Mouse (Mus musculus) forebrain, embryonic 14.5 days (tissue): ENCODE results near the gene Cdc40. TPM values are rescaled to one million over a fixed set of nuclear protein-coding genes. Genes with fewer than 3 reads are reported as not detected.

Source experiments
- ATAC-seq: fragments of 200-750 bp; cut with Nextera tagmentation; 2 replicates; pipeline ENCODE4 v1.8.0; 2017; ENCODE audit warnings: mild to moderate bottlenecking, moderate library complexity
- DNase-seq: peaks from one replicate; pipeline ENCODE4 v3.0.0-alpha.2; 2015; ENCODE audit warnings: low spot score
- H3K27ac ChIP-seq: fragments of 300-500 bp; sonication (generic); 2 replicates; pipeline ENCODE4 v1.5.1; 2014; ENCODE audit warnings: low read depth, mild to moderate bottlenecking, control low read depth, low read length, moderate library complexity
- H3K27me3 ChIP-seq: fragments of 300-500 bp; sonication (generic); replicated peaks from 2 replicates; pipeline ENCODE4 v1.6.1; 2014; ENCODE audit warnings: low read length, control low read depth, mixed read lengths; ENCODE audit not compliant: control insufficient read depth, insufficient read depth
- H3K36me3 ChIP-seq: fragments of 300-500 bp; sonication (generic); 2 replicates; pipeline ENCODE4 v1.6.1; 2014; ENCODE audit warnings: low read length, control low read depth; ENCODE audit not compliant: control insufficient read depth, insufficient read depth
- H3K4me1 ChIP-seq: fragments of 300-500 bp; sonication (generic); 2 replicates; pipeline ENCODE4 v1.6.1; 2014; ENCODE audit warnings: antibody characterized with exemption, low read length, control low read depth; ENCODE audit not compliant: control insufficient read depth, insufficient read depth
- H3K4me2 ChIP-seq: fragments of 300-500 bp; sonication (generic); 2 replicates; pipeline ENCODE4 v1.6.1; 2014; ENCODE audit warnings: mild to moderate bottlenecking, control low read depth, low read length
- H3K4me3 ChIP-seq: fragments of 300-500 bp; sonication (generic); 2 replicates; pipeline ENCODE4 v1.5.1; 2014; ENCODE audit warnings: low read depth, low read length, control low read depth
- H3K9ac ChIP-seq: fragments of 300-500 bp; sonication (generic); 2 replicates; pipeline ENCODE4 v1.6.1; 2014; ENCODE audit warnings: mild to moderate bottlenecking, low read length, control low read depth, moderate library complexity
- H3K9me3 ChIP-seq: fragments of 300-500 bp; sonication (generic); replicated peaks from 2 replicates; pipeline ENCODE4 v1.6.1; 2016; ENCODE audit warnings: low read length, control low read depth, mixed read lengths; ENCODE audit not compliant: control insufficient read depth
- WGBS: fragments of 180-500 bp; shearing (Covaris S2); extraction: QIAGEN DNeasy Blood & Tissue Kit; methylation state at CpG from one replicate; pipeline ENCODE4 v1.1.7; 2014; 5-methylcytosine and 5-hydroxymethylcytosine counted together
- polyA plus RNA-seq: library from polyadenylated mRNA; unstranded; fragments of >200 nt; fragmentation: Nextera tagmentation; extraction: Ambion mirVana; gene quantifications from 2 replicates; pipeline ENCODE4 v1.2.1, GENCODE M21; 2014

Cdc40 gene
- polyA plus RNA-seq, 1 experiment from 2014 or later: 28.0 TPM

- Histone ChIP-seq H3K27me3 (no peaks in the 10 kb centered on the region), H3K36me3 (no peaks in the 10 kb centered on the region), H3K9ac (no peak overlapping the region), H3K27ac (no peak overlapping the region), H3K4me1 (peaks cover 4% of the 10 kb centered on the region; the same call in 1 of the 2 replicates), H3K9me3 (no peaks in the 10 kb centered on the region), H3K4me2 (no peak overlapping the region), H3K4me3 (no peak overlapping the region)
- DNase-seq (no peak), ATAC-seq (no peak)
- WGBS: 84% methylated on average over 3 of the region's 3 CpGs
Measured at GRCm38 (mm10) chr10:40881236-40881635, 1.9 kb downstream of the Cdc40 start.

GRCm38 (mm10) chr10:40879969-40880368, 3.1 kb downstream of the Cdc40 start:
- H3K9me3 ChIP-seq: no peaks in the 10 kb centered on the region
- 91% methylated on average over 9 of the region's 9 CpGs for WGBS
- no peak for ATAC-seq
- DNase-seq: no peak
- H3K4me1 ChIP-seq: peaks cover 4% of the 10 kb centered on the region; the same call in 1 of the 2 replicates
- no peak overlapping the region for H3K9ac ChIP-seq
- no peak overlapping the region for H3K4me3 ChIP-seq
- H3K36me3 ChIP-seq: no peaks in the 10 kb centered on the region; the same call in 1 of the 2 replicates
- no peaks in the 10 kb centered on the region for H3K27me3 ChIP-seq
- no peak overlapping the region for H3K27ac ChIP-seq
- no peak overlapping the region for H3K4me2 ChIP-seq

- ATAC-seq: no peak
- 92% methylated on average over 3 of the region's 3 CpGs for WGBS
- H3K36me3 ChIP-seq: no peaks in the 10 kb centered on the region; the same call in 1 of the 2 replicates
Measured at GRCm38 (mm10) chr10:40878246-40878645, 4.9 kb downstream of the Cdc40 start.

GRCm38 (mm10) chr10:40872052-40872451, 11.1 kb downstream of the Cdc40 start:
- Histone ChIP-seq H3K27me3 (no peaks in the 10 kb centered on the region), H3K36me3 (peaks cover 4% of the 10 kb centered on the region; the same call in 1 of the 2 replicates), H3K27ac (no peak overlapping the region), H3K9ac (no peak overlapping the region), H3K4me1 (no peaks in the 10 kb centered on the region), H3K9me3 (no peaks in the 10 kb centered on the region), H3K4me2 (no peak overlapping the region), H3K4me3 (no peak overlapping the region)
- DNase-seq: no peak
- no peak for ATAC-seq
- WGBS: 79% methylated on average over 2 of the region's 2 CpGs

More at GRCm38 (mm10) chr10:40878246-40878645, 4.9 kb downstream of the Cdc40 start:
- H3K9me3 ChIP-seq: no peaks in the 10 kb centered on the region
- no peak overlapping the region for H3K27ac ChIP-seq
- H3K4me3 ChIP-seq: no peak overlapping the region
- H3K27me3 ChIP-seq: no peaks in the 10 kb centered on the region
- H3K4me1 ChIP-seq: peaks cover 4% of the 10 kb centered on the region; the same call in 1 of the 2 replicates
- H3K4me2 ChIP-seq: no peak overlapping the region
- DNase-seq: no peak
- no peak overlapping the region for H3K9ac ChIP-seq

- Histone ChIP-seq H3K9ac (no peak overlapping the region), H3K36me3 (peaks cover 4% of the 10 kb centered on the region; the same call in 1 of the 2 replicates), H3K4me2 (no peak overlapping the region), H3K4me3 (no peak overlapping the region), H3K27me3 (no peaks in the 10 kb centered on the region), H3K4me1 (no peaks in the 10 kb centered on the region), H3K9me3 (no peaks in the 10 kb centered on the region), H3K27ac (no peak overlapping the region)
- 97% methylated on average over 2 of the region's 2 CpGs for WGBS
- ATAC-seq (no peak), DNase-seq (no peak)
Measured at GRCm38 (mm10) chr10:40871301-40871700, 11.8 kb downstream of the Cdc40 start.

- DNase-seq (no peak), ATAC-seq (no peak)
- Histone ChIP-seq H3K4me1 (no peaks in the 10 kb centered on the region), H3K27me3 (no peaks in the 10 kb centered on the region), H3K9ac (no peak overlapping the region), H3K9me3 (no peaks in the 10 kb centered on the region), H3K4me3 (no peak overlapping the region), H3K4me2 (no peak overlapping the region), H3K36me3 (peaks cover 4% of the 10 kb centered on the region; the same call in 1 of the 2 replicates), H3K27ac (no peak overlapping the region)
- WGBS: 95% methylated on average over 2 of the region's 2 CpGs
Measured at GRCm38 (mm10) chr10:40868081-40868480, 15.0 kb downstream of the Cdc40 start.

- H3K27me3 ChIP-seq: no peaks in the 10 kb centered on the region
- peak; percentile 59 for DNase-seq
- H3K9ac ChIP-seq: no peak overlapping the region
- no peak for ATAC-seq
- H3K4me1 ChIP-seq: no peaks in the 10 kb centered on the region
- no peaks in the 10 kb centered on the region for H3K9me3 ChIP-seq
- H3K4me2 ChIP-seq: no peak overlapping the region
- H3K4me3 ChIP-seq: no peak overlapping the region
- 55% methylated on average over 8 of the region's 8 CpGs for WGBS
- no peak overlapping the region for H3K27ac ChIP-seq
- H3K36me3 ChIP-seq: no peaks in the 10 kb centered on the region
Measured at GRCm38 (mm10) chr10:40857599-40857998, 25.5 kb downstream of the Cdc40 start.

- H3K4me3 ChIP-seq: no peak overlapping the region
- no peaks in the 10 kb centered on the region for H3K4me1 ChIP-seq
- H3K27me3 ChIP-seq: no peaks in the 10 kb centered on the region
- H3K9ac ChIP-seq: no peak overlapping the region
- H3K4me2 ChIP-seq: no peak overlapping the region
- ATAC-seq: no peak
- H3K36me3 ChIP-seq: no peaks in the 10 kb centered on the region
- H3K9me3 ChIP-seq: no peaks in the 10 kb centered on the region
- 86% methylated on average over 7 of the region's 7 CpGs for WGBS
- no peak for DNase-seq
- no peak overlapping the region for H3K27ac ChIP-seq
Measured at GRCm38 (mm10) chr10:40856703-40857102, 26.4 kb downstream of the Cdc40 start.

- no peak overlapping the region for H3K4me2 ChIP-seq
- H3K4me1 ChIP-seq: no peaks in the 10 kb centered on the region
- no peaks in the 10 kb centered on the region for H3K27me3 ChIP-seq
- H3K4me3 ChIP-seq: no peak overlapping the region
- 75% methylated on average over 2 of the region's 2 CpGs for WGBS
- H3K9me3 ChIP-seq: no peaks in the 10 kb centered on the region
- DNase-seq (no peak), ATAC-seq (no peak)
- H3K36me3 ChIP-seq: no peaks in the 10 kb centered on the region
- H3K9ac ChIP-seq: no peak overlapping the region
- no peak overlapping the region for H3K27ac ChIP-seq
Measured at GRCm38 (mm10) chr10:40855616-40856015, 27.5 kb downstream of the Cdc40 start.
